Mouse (Mus musculus) layer of hippocampus, adult 11-12 months (tissue): ENCODE results near the gene Gpsm2.
"Not testable (repeated sequence)": the region's sequence is repeated elsewhere in the genome, so short reads cannot be mapped to it uniquely, and the experiment has no call there.

Source experiments
- DNase-seq: peaks from one replicate; pipeline ENCODE4 v3.0.0; 2022; ENCODE audit warnings: low spot score

The Gpsm2 gene

DNA sequence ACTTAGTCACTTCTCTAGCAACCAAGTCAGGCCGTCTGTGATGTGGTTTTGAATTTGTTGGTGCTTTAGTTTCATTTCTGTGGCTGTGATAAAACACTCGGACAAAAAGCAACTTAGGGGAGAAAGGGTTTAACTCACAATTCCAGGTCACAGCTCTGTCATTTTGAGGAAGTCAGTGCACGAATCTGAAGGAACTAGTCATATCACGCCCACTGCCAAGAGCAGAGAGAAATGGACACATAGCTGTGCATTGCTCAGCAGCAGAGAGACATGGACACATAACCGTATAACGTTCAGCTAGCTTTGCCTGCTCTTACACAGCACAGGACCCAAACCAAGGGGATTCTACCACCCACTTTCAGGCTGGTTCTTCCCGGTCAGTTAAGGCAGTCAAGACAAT is 4.3 kb upstream of the Gpsm2 start:
- DNase-seq: no peak

DNA sequence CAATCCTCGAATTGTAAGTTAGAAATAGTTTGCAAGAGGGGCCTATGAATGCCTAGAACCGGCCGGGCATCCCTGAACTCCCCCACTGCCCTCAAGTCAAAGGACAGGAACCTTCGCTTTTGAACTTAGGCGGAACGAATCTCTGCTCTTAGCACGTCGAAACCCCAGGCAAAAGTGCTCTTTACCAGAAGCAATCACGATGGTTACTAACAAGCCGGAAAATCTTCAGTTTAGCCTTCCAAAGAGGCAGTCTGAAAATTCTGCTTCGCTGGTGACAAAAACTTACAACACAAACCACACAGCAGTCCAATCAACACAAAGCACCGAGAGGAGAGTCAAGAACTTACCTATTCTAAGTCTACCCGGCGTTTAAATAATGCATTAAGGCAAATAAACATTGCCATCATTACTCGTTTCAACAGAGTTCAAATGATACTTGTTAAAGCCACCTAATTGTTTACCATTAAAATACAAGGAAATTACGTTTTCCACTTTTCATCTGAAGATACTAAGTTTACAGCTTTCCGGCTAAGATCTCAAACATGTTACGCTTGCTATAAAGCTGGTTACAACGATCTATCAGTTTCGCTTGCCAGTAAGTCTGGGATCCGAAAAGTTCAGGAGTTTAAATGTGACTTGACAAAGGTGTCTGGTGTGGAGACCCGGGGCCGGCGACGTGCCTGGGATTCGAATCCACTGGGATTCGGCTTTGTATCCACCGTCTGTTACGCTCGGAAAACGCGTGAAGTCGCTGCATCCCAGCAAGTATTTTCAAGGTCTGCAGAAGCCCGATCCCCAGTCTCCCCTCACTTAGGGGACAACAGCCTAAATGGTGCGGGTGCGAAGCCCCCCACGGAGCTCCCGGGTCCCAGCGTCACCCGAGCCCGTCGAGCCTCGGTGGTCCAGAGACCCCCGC is 775 bp downstream of the Gpsm2 start:
- peak; percentile 44 for DNase-seq

DNA sequence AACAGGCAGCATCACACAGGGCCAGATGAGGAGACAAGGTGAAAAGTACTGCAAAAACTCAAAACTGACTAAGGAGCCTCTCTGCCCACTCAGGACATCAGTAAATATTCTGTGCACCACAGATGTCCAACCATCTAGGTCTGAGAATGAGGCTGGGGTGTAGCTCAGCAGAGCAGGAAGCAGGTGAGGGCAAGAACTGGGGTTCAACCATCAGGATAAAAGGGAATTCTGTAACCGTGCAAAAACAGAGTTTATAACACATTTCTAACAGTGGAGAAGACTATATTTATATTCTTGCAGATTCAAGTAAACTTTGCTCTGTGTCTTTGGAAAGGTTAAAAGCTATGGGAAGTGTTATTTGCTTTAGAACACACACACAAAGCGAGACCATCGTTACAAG is 2.3 kb downstream of the Gpsm2 start:
- no peak for DNase-seq

DNA sequence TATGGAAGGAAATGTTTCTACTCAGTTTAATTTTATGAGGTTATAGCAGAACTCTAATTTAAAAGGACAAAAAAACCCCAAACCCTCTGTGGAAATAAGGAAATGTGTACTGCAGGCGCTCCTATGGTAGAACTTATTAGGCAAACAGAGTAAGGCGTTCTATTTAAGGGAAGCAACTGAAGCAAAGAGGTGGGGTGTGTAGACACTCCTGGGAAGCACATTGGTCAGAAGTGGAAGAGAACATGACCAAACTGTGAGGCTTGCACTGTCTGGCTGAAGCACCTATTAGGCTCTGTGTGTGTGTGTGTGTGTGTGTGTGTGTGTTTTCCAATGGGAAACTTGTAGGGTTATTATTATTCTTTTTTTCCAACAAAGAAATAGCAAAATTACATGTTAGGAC is 2.8 kb downstream of the Gpsm2 start:
- DNase-seq: no peak

DNA sequence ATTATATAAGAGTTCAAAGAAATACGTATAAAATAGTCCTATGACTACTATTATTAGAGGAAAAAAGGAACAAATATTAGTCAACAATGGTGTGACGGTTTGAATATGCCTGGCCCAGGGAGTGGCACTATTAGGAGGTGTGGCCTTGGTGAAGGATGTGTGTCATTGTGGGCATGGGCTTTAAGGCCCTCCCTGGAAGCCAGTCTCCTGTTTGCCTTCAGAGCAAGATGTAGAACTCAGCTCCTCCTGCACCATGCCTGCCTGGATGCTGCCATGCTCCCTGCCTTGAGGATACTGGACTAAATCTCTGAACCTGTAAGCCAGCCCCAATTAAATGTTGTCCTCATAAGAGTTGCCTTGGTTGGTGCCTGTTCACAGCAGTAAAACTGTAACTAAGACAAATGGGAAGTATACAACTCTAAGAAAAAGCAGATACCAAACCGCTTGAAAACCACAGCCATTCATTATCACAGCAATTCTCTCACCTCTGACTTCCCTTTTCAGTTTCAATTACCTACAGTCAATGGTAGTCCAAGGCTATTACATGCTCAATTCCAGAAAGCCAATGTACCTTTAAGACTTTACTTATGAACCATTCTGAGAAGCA is 4.1 kb downstream of the Gpsm2 start:
- DNase-seq: no peak

DNA sequence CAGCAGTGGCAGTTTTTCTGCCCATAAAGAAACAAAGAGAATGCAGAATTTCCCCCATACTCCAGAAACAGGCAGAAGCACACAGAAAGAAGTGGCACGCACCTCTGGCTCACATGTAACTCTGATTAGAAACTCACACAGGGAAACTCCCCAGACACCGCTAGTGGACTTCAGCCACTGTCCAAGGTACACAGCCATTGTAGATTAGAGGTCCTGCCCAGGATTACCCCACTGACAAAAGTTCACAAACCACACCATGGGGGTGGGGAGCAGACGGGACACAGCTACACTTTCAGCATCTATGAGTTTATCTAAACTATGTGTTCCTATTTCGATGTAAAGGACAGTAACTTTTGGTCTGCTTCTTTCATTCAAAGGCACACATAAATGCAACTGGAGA is 7.3 kb downstream of the Gpsm2 start:
- DNase-seq: no peak

DNA sequence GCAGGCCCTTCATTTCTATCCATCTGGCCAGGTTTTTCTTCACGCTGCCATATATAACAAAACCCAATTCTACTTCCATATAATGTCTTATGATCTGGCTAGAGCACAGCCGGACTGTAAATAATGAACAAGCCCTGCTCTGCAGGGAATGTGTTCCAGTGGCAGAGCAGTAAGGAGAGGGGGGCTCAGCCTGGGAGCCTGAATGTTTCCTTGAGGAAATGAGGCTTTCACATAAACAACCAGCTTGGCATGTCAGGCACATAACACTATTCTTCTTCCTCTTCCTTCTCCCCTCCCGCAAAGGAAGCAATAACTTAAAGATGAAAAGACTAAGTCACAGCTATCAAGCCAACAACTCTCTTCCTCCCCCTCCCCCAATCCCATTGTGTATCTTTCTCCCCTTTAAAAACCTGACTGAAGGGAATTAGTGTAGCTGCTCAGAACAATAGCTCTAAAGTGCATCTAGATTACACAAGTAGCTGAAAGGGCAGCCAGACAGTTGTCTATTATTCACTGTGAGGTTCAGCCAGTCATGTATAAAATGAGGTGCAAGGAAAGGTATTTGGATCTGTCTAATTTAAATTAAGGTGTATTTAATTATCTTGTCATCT is 8.9 kb downstream of the Gpsm2 start:
- DNase-seq: no peak

DNA sequence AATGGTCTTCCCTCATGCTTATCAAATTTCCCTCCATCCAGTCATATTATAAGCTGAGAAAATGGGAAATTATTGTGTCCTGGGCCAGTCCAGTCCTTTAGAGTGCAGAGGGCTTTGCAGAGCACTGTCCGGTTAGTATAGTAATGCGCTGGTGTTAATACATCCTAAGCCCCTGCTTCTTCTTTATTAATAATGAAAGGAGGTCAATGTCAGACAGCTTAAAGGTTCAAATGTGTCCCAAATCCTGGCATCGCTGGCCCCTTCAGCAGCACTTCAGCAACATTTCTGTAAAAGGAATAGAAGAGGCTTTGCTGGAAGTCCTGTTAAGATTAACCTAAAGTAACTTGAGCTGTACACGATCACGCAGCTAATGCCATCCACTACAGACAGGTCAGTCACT is 10.8 kb downstream of the Gpsm2 start:
- no peak for DNase-seq

DNA sequence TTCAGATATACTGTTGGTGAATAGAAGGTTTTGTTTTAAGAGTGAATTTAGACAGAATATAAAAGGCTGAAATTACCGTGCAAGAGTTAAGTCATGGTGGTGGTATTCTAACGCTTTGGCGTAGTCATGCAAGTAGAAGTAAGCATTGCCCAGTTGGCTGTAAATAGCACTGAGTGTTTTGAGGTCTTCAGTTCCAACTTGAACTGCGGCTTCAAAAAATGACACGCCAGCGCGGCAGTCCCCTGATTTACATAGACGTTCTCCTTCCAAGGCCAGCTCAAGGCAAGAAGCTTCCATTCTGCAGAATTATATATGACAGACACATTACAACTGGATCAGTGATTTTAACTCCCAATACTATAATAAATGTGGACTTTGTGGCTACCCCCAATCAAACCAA is 19.3 kb downstream of the Gpsm2 start:
- DNase-seq: no peak

DNA sequence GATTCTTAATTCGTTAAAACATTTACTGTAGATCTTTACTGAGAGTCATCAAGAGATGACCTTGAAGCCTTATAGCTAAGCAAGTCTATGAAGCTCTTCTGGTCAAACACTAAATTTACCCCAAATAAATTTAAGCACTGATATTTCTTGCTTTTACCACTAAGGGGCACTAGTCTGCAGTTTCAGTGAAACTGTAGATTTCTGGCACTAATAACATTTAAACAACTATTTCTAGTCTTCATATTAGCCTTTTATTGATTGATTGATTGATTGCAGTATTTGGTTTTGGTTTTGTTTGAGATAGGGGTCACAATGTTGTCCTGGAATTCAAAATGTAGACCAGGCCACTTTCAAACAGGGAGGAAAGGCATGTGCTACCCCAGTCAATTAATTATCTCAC is 20.9 kb downstream of the Gpsm2 start:
- DNase-seq: no peak

DNA sequence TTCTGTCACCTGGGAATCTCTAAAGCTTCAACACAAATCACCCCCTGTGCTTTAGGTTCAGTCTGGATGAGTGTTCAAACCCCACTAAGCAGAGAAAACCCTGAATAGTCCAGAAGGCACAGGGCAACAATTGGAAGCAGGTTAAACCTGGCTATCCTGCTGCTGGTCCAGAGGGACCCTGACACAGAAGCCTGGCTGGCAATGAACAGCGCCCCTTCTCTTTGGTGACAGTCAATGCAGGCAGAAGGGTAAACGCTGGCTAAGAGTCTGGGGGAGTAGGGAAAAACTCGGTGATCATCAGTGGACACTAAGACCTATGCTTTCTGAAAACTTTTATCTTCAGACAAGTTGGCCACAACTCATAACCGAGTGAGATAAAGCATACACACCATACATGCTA is 22.3 kb downstream of the Gpsm2 start:
- DNase-seq: no peak

DNA sequence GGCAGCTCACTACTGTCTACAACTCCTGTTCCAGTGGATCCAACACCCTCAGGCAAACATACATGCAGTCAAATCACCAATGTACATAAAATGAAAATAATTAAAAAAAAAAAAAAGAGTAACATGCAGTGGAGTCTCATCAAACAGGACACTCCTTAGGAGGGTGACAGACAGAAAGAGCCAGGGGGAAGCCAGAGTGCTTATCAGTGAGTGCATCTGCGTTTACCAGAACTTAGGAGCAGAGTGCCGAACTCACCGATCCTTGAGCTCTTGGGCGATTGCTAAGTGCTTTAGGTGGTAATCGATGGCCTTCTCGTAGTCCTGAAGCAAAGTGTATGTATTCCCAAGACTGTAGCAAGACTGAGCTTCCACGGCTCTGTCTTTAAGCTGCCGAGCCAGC is 23.4 kb downstream of the Gpsm2 start:
- DNase-seq: no peak

DNA sequence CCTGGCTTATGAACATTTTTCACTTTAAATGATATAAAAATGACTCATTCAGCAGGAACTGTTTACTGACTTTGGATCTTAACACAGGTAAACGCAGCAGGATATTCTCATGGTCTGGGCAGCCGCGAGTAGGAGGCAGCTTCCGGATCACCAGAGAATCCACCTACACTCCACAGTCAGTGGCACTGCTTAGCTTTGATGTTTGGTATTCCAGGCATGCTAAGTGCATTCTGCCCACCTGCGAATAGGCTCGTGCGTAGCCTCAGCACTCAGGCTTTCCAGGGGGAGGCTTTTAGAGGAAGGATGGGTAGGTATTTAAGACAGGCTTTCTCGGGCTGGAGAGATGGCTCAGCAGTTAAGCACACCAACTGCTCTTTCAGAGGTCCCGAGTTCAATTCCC is 27.8 kb downstream of the Gpsm2 start:
- DNase-seq: no peak

DNA sequence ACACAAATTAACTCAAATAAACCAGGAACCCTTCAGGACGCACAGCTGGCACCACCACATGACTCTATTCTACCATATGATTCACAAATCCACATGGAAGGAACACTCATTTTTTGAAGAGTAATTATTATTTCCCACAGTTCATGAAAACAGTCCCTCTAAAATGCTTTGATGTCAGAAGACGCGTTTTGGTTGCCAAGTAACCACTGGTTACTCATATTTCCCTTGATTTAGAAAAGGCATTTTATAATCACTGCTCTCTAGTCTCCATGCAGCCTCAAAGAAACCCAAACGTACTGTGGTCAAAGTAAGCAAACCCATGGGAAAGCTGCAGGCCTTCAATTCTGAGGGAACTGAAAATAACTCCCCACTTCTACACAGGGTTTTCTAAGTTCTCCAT is 32.1 kb downstream of the Gpsm2 start:
- no peak for DNase-seq

DNA sequence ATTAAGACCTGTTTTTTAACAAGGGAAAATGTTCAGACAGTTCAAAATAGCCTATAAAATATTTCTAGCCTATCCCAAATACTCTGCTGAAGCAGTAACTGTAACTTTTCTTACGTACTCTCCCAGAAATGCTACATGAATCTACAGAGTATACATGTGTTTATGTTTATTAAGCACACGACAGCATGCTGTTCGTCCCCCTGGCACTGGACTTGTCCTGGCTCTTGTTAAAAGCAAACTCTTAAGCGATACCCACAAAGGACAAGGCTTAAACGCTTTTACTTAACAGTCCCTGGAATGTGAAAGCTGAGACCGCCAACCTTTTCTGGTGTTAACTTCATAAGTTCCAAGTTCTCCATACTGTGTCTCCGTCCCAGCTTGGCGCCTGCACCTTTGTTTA is 32.7 kb downstream of the Gpsm2 start:
- DNase-seq: no peak

DNA sequence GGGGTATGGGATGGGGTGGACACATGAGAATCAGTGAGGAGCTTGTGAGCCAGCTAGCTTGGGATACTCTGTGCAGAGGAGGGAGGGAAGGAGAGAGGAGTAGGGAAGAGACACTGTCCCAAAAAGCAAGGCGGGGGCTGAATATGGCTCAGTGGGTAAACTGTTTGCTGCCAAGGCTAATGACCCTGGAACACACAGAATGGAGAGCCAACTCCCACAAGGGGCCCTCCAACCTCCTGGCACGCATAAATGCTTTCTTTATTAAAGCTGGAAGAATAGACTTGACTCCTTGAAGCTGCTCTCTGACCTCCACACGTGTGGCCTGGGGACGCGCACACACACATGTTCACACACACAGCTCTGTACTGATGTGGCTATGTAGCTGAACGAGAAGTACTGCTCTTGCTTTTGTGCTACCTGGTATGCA is 33.1 kb downstream of the Gpsm2 start:
- no peak for DNase-seq

DNA sequence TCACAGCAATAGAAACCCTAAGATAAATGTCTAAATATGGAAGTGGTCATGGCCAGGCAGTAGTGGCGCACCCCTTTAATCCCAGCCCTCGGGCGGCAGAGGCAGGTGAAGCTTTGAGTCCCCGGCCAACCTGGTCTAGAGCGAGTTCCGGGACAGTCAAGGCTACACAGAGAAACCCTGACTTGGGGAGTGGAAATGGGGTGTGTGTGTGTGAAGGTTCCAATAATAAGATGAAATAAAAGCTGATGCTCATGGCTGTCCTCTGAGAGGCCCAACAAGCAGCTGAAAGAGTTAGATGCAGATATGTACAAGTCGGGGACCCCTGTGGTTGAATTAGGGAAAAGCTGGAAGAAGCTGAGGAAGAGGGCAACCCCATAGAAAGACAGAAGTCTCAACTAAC is 36.4 kb downstream of the Gpsm2 start:
- DNase-seq: no peak

DNA sequence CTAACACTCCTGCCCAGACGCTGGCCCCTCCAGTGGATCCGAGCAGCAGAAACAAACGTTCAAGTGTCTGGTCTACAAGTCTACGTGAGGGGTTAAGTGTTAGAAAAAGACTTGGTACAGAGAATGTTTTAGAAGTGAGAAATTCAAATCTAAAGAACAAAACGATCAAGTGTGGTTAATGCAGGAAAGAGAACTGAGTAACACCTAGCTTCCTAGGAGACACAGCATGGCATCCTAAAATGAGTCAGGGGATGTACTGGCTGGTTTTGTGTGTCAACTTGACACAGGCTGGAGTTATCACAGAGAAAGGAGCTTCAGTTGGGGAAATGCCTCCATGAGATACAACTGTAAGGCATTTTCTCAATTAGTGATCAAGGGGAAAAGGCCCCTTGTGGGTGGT is 38.5 kb downstream of the Gpsm2 start:
- DNase-seq: not testable (repeated sequence)

DNA sequence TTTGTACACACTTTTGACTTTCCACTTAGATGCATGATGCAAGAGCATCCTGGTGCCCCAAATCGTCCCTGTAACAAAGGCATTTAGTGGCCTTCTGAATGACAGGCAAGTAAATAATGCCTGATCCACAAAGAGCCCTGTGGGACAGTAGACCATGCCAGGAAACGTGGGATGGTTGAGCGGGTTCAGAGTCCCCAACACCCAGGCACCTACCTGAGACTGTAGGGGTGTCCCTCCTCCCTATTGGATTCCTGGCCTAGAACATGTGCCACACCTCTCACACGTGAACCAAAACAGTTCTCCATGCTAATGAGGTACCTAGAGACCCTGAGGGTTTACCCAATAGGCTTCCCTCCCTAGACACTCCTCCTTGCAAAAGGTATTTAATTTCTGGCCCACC is 41.1 kb downstream of the Gpsm2 start:
- no peak for DNase-seq

DNA sequence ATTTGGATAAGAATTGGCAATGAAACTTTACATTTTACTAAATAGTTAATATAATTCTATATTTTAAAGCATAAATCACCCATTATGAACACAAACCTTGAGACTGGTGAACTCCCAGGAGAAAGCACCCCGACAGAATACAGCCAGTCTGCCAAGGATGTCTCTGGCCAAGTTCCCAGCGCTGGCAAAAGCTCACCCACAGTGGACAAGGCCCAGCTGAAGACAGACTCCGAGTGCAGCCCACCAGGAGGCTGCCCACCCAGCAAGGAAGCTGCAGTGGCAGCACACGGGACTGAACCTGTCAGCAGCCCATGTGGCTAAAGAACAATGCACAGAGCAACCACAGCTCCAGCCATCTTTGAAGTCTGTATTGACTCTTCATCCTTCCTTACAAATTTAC is 45.5 kb downstream of the Gpsm2 start:
- DNase-seq: no peak

DNA sequence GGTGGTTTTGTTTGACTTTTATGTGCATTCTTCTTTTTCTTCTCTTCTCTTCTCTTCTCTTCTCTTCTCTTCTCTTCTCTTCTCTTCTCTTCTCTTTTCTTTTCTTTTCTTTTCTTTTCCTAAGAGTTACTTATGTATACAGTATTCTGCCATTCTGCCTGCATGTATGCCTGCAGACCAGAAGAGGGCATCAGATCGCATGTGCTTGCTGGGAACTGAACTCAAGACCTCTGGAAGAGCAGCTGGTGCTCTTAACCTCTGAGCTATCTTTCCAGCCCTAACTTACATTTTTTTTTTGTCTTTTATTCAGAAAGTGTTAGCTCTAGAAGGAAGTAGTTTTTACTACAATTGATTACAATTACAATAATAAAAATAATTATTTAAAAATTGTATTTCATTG is 61.2 kb downstream of the Gpsm2 start:
- no peak for DNase-seq

DNA sequence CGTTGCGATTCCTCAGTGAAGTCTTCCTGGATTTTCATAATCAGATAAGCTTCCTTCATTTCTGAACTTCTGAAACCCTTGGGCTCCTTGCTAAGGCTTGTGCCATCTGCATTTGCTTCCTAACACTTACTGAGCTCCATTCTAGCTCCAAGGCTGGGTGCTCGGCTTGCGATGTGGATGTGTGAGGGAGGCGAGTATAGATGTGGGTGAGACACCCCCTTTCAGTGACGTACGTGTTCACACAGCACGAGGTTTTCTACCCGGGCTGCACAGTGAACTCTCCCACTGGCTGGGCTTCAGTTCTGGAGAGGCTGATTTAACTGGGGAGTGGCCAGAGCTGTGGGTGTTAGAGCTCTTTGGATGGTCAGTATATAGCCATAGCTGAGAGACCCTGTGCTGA is 63.5 kb downstream of the Gpsm2 start:
- no peak for DNase-seq

DNA sequence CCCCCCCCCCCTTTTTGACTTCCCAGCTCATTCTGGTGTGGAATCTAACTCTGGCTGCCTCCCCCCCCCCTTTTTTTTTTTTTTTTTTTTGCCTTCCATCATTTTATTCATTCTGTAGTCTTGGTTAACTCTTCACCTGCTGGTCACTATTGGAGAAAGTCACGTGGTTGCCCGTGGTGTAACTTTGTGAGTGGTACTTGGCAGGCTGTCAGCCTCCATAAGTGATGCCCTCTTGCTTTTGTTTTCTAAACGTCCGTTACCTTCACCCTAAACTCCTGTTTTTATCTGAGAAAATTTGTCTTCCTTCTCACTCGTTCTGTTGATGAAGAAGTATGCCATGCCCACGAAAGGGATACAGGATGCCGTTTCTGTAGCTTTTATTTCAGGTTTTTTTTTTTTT is 66.6 kb downstream of the Gpsm2 start:
- DNase-seq: no peak
